Mouse (Mus musculus): Measurements from ENCODE around the gene Glg1.
A peak's percentile ranks its signal among the peaks of the same experiment; 100 is the strongest.
"Not testable (repeated sequence)": the region's sequence is repeated elsewhere in the genome, so short reads cannot be mapped to it uniquely, and the experiment has no call there.

Glg1 gene

GRCm38 (mm10) chr8:111250111-111250510 is 8.9 kb downstream of the Glg1 start:
- no peak for DNase-seq (ENCODE audit: low spot score)

DNA sequence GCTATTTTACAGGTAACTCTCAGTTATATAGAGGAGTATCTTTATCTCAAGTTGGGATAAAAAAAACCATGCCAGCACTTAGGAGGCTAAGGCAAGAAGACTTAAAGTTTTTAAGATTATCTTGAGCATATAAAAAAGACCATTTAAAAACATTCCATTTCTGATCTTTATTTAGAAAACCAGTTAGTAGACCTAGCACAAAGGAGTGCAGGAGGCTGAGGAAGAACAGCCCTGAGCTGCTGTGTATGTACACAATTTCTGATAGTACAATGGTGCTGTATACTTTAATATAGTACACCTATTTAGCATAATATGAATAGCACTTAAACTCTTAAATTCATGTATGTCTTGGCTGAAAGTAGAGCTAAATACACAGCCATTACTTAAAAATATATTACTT is 10.9 kb downstream of the Glg1 start:
- no peak for DNase-seq (ENCODE audit: low spot score)

GRCm38 (mm10) chr8:111246864-111247263 is 12.2 kb downstream of the Glg1 start:
- DNase-seq (ENCODE audit: low spot score), result not testable (repeated sequence)

GRCm38 (mm10) chr8:111246287-111246830 is 12.7 kb downstream of the Glg1 start:
- DNase-seq (ENCODE audit: low spot score), result no peak

GRCm38 (mm10) chr8:111237301-111237700 is 21.7 kb downstream of the Glg1 start:
- DNase-seq (ENCODE audit: low spot score), result no peak

DNA sequence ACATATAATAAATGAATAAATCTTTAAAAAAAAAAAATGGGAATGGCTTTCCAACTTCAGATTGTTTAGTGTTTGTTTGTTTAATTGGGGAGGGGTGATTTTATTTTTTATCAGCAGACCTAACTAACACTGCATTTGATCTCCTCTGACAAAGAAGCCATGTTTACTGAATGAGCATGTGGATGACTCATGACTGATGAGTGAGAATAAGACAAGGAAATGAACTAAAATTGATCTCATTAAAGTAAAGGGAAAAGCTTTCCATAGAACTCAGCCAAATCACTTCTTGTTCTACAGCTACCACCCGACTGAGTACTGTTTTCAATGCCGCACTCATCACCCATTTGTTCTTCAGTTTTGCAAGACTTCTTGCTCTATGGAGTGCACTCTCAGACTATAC is 25.3 kb downstream of the Glg1 start:
- DNase-seq (ENCODE audit: low spot score), result no peak

DNA sequence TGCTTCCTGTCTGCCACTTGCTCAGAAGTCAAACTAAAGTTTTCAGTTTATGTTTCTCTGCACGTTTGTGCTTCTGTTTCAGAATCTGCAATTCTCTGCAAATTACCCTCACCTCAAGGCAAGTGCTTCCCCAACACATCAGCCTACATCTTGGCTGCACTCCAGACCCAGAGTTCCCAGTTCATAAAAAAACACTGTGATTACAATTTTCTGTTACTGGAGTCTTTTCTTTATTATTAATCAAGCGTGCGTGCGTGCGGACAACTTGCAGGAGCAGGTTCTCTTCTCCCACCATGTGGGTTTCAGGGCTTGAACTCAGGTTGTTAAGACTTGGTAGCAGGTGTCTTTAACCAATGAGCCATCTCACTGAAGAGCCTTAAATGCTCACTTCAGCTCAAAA is 34.9 kb downstream of the Glg1 start:
- peak; percentile 9 for DNase-seq (ENCODE audit: low spot score)

GRCm38 (mm10) chr8:111218107-111218506 is 40.9 kb downstream of the Glg1 start:
- no peak for DNase-seq (ENCODE audit: low spot score)

DNA sequence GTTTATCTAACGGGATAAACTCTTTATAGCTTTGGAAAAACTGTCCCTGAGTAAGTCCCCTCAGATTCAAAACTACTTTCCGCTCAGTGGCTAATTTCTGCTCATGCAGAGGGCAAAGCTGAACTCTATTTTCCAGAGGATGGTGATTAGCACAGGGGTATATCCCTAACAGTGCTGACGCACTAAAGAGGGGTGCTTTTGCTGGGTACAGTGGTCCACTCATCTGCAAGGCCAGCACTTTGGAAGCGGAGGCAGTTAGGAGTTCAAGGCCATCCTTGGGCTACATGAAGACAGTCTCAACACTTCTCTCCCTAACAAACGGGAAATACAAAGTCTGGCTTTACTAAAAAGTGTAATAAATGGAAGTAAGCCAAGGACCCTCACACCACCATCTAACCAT is 45.6 kb downstream of the Glg1 start:
- no peak for DNase-seq (ENCODE audit: low spot score)

- no peak for DNase-seq (ENCODE audit: low spot score)
These were observed 47.8 kb downstream of the Glg1 start for GRCm38 (mm10) chr8:111211180-111211579.

GRCm38 (mm10) chr8:111209874-111210273 is 49.1 kb downstream of the Glg1 start:
- DNase-seq (ENCODE audit: low spot score), result no peak

DNA sequence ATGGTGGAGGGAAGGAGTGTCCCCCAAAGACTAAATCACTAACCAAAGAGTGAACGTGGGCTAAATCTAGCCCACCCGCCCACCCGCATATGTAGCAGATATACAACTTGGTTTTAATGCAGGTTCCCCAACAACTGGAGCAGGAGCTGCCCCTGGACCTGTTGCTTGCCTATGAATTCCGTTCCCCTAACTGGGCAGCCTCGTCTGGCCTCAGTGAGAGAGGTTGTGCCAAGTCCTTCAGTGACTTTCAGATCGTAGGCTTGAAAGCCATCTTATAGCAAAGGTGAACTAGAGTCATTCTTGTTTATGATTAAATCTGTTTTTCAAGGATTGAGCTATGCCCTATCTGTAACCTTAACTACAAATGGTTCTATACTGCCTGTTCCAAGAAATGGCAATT is 52.7 kb downstream of the Glg1 start:
- DNase-seq (ENCODE audit: low spot score), result no peak

DNA sequence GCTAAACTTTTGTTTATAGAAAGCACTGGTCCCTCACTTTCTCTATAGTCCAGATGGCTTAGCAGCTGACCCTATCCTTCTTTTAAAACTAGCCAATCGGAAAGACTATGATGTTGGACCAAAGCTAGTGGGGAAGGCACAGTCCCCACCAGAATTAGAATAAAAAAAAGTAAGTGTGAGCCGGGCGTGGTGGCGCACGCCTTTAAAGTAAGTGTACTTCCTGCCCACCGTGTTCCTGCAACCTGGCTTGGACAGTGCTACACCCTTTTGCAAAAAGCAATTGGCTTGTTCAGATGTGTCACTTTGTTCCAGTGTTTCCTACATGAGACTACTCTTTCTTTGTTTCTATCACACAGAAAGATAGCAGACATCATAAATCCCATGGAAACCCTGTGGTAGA is 54.0 kb downstream of the Glg1 start:
- no peak for DNase-seq (ENCODE audit: low spot score)

DNA sequence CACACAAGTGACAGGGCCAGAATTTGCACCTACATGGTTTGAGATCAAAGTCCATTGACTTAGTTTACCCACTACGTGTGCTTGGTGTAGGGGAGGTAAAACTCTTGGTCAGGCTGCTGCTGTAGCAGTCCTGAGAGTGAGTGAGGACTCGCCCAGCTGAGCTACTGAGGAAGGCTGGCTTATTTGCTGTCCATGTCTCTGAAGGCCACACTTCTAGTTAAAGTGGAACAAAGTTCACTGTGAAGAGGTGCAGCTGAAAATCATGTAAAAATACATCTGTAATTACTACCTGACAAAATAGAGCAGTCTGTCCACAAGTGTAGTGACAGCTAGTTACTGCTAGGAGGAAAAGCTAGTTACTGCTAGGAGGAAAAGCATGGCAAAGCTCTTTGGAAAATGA is 55.7 kb downstream of the Glg1 start:
- no peak for DNase-seq (ENCODE audit: low spot score)

DNA sequence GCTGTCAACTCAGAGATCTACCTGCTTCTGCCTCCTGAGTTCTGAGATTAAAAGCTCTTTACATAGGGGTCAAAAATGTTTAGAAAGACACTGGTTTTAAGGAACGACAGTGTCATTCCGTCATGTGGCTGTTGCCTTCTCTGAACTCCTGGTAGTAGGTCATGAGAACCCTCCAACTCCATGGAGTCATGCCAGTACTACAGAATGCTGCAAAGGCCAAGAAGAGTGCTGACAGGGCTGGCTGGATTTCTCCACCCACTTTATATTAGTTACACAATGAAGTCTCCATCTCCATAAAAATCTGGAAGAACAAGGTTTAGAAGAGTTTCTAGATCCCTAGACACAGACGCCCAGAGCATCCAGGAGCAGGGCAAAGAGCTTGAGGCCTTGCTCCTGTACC is 61.0 kb downstream of the Glg1 start:
- DNase-seq (ENCODE audit: low spot score), result no peak

- no peak for DNase-seq (ENCODE audit: low spot score)
These were observed 62.8 kb downstream of the Glg1 start for GRCm38 (mm10) chr8:111196181-111196580.

- DNase-seq (ENCODE audit: low spot score), result no peak
These were observed 70.3 kb downstream of the Glg1 start for GRCm38 (mm10) chr8:111188594-111189211.

GRCm38 (mm10) chr8:111187470-111187869 is 71.5 kb downstream of the Glg1 start:
- DNase-seq (ENCODE audit: low spot score), result no peak

- DNase-seq (ENCODE audit: low spot score), result peak; percentile 28
These were observed 73.5 kb downstream of the Glg1 start for GRCm38 (mm10) chr8:111185472-111185947.

GRCm38 (mm10) chr8:111171661-111172060 is 87.4 kb downstream of the Glg1 start:
- DNase-seq (ENCODE audit: low spot score), result no peak

DNA sequence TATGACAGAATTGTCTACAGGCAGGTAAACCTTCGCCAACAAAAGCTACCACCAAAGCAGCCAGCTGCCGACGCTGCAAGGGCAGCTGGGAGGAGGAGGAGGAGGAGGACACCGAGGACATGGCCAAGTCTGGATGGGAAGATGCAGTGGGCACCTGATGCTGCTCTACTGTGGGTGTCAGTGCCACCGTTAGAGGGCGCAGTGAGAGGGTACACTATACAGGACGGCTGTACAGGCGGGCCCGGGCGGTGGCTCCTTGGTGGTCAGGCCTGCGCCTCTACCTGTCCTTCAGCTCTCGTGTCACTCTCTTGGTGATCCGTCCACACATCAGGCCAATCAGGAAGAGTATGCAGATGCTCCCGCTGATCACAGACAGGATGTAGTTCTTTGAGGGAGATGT is 101.4 kb downstream of the Glg1 start:
- peak; percentile 39 for DNase-seq (ENCODE audit: low spot score)

GRCm38 (mm10) chr8:111155721-111156436 is 103.1 kb downstream of the Glg1 start:
- no peak for DNase-seq (ENCODE audit: low spot score)

DNA sequence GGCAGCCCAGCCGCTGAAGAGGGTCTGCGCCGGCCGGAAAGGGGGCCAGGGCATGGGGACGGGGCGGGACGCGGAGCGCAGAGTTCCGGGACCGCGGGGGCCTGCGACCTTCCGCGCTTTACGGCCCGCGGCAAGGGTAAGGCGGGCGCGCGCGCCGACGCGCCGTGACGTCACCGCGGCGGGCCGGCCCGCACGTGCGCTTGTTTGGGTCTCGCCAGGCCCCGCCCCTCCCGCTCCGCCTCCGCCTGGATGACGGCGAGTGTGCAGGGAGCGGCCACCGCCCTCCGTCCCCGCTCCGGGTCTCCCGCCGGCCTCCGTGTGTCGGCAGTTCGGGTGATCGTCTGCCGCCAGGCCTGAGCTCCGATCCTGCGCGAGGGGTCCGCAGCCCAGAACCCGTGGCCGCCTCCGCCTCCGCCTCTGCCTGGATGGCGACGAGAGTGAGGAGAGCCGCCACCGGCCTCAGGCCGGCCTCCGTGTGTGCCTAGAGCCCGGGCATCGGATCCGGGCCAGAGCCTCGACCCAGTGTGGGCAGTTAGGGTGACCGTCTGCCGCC is 113.5 kb downstream of the Glg1 start:
- DNase-seq (ENCODE audit: low spot score), result peak; percentile 89
